Mouse (Mus musculus) monocyte, adult 2 months (primary cell): ENCODE results near the gene Dglucy.
"Not testable (repeated sequence)": the region's sequence is repeated elsewhere in the genome, so short reads cannot be mapped to it uniquely, and the experiment has no call there.

ENCODE experiments used
- DNase-seq, 2 experiments: peaks; one replicate each; pipeline ENCODE4 v3.0.0; 2022; ENCODE audit warnings: low spot score in 2 of 2, low read depth in 1 of 2

Dglucy gene

DNA sequence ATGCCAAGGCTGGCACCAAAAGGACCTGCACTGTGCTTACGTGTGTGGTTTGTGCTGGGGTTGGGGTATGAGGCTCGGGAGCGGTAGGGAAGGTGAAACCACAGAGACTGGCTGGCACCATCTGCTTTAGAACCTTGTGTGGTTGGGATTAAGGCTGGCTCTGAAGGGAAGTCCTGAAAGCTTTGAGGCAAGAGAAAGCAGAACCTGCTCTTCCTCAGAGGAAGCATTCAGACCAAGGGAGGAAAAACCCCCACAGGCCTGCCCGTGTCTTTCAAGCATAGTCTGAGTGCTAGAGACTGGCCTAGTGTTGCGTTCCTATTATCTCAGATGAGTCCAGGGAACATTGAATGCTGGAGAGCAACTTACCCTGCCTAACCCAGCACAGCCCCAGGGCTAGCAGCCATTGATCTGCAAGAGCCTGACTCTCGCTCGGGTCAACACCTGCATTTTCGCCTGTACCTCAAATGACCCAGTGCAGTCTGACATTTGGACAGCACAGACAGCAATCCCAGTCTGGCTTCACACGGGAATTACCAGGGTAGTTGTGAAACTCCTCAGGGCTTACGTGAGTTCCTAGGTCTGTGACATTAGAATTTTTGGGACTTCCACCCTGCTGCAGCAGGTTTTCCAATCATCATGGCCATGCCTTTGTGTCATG is 452 bp upstream of the Dglucy start:
- DNase-seq = peak; percentile 32 to 46

DNA sequence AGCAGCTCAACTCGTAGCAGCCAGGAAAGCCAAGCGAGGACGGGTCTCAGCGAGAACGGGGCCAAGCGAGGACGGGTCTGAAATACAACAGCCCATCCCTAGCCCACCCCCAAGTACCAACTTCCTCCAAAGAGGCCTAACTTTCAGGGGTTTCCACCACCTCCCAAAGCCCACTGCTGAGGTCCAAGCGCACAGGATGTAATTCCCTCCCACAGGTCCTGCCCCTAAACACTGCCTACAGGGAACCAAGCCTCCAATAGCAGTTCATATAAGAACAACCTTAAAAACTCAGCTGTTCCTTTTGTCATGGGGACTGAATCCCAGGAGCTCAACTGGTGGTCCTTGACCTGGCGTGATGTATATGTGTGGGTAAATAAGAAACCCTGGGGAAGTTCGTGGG is 1.6 kb downstream of the Dglucy start:
- no peak for DNase-seq

DNA sequence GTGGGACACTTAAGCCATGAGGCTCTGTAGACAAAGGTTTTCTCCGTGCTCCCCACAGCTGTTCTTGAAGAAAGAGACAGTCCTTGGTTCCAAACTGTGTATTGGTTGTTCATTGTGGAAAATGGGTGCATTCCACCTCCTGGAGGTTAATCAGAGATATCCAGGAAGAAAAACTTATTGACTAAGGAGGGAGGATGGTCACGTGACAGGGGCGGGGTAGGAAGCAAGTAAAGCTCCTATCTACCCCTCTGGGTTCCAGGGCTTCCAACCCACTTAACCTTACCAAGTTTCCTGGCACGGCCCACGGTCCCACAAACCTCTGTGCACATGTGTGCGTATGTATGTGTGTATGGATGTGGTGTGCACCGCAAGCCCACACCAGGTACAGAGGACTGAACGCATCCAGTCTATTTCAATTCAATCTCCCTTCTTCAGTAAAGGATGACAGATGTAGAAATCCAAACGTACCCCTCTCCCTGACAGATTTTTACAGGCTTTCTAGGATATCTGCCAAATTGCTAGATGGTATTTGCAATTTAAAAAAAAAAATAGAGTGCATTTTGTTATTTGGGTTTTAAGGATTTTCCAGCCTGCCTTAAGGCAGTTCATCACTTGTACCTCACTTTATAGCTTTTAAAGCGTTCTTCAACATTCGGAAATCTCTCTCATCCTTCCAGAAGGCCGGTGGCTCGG is 2.7 kb downstream of the Dglucy start:
- DNase-seq = no peak

DNA sequence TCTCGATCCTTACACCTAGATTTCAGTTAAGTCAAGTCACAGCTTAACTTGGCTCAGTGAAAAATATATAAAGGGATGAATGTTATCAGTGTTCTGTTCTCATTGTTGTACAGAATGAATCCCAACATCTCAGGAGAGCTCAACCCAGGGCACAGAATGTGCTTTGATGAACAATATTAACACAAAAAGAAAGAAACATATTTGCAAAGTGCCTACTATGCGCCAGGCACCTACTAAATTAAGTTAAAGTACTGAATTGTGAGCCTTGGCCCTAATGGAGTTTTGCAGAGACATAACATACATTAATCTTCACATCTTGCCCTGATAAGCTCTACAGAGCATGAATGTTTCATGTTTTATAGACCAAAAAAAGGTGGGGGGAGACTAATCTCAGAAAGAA is 5.3 kb downstream of the Dglucy start:
- DNase-seq = no peak

DNA sequence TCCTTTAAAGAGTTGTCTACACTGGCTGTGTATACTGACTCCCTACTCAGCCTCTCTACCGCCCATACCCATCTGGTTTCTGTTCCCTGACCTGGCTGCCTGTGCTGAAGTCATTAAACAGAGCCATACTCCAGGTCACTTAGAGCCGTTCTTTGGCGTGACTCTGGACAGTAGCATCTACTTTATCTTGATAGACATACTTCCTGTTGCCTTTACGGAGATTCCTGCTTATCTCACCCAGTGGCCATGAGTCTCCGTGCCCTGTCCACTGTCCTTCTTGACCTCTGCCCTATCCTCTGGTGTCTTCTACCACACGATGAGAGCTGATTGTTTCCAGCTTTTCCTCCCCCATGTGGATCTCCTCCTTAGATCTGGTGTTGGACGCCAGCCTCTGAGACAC is 6.5 kb downstream of the Dglucy start:
- no peak for DNase-seq

DNA sequence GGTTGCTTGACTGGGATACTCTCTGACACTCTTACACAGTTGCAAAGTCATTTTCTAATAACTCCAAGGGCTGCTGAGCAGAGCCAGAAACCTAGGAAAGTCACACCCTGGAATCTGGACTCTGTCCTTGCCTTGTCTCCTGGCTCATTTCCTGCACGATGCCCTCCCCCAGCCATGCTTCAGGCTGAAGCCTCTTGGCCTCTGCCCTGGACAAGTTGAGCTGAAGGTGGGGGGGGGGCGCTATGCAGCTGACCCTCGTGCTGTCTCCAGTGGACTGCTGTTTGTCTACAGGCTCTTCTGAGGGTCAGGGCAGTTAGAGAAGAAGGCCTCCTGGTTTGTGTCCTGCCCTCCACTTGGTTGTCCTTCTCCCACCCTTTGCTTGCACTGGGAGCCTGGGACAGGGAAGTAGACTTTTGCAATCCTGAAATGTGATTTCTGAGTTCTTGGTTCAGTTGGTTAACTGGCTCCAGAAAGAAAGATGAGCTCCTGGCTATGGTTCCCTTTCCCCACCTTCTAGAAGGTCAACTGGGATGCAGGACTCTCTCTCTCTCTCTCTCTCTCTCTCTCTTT is 11.2 kb downstream of the Dglucy start:
- no peak for DNase-seq

DNA sequence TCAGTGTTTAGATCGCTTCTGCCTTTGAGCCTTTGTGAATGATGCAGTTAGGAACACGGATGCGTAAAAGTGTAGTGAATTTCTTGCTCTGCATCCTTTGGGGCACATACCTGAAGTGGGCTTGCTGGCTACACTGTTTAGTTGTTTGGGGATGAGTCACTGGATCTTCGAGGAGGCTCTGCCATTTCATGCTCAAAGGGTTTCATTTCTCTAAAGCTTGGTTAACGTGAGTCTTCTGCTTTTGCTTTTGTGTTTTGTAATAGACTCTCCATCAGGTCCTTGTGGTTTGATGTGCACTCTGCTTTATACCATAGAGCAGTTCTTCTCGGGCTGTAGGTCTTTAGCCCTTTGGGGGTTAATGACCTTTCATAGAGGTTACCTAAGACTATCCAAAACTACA is 12.6 kb downstream of the Dglucy start:
- no peak for DNase-seq

DNA sequence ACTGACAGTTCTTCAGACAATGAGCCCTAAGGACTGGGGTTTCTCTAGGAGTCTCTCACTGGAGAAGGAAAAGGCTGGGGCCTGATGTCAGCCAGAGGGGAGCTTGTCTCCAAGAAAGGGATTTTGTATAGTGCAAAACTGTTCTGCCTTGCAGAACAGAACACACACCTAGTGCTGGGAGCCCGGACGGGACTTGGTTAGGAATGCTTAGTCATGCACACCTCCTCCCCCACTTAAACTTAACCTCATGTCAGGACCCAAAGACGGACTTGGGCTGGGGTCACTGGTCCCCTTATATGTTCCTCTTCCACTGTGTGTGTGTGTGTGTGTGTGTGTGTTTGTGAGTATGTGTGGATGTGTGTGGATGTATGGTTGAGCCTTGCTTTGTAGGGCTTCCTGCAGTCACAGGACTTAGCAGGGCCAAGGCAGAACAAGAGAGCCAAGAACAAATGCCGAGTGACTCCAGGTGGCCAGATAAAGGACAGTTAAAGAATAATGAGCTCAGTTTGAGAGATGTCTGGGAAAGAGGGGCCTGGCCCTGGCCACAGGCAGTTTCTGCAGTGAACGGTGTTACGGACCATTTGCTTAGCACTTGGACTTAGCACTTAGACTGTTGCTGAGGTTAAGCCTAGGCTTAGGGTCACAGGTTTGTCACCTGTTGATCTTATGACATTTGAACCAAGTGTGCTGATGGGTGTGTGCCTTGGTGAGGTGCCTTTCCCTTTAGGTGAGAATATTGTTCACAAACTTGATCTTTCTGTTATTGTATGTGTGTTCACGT is 15.8 kb downstream of the Dglucy start:
- no peak for DNase-seq

DNA sequence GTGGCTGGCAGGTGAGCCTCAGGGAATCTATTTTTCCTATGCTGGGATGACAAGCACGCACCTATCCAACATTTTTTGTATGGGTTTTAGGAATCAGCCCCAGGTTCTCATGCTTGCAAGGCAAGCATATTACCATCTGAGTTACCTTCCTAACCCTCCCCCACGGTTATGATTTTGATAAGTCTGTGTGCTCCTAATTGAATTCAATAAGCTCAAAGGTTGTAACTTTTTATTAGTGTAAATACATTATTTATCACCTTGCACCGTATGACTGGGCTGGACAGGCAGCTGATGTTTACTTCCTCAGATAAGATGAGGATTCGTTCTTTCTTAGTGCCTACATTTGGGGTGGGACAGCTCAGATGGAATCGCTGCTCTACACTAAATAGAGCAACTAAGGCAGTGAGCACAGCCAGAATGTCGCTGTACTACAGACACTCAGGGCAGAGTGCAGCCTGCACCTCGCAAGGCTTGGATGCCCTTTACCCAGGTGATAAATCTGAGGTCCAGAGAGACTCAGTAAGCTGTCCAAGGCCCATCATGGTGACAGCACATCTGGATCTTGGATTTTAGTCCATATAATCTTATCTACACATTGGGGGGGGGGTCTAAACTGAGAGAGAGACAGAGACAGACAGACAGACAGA is 16.7 kb downstream of the Dglucy start:
- no peak for DNase-seq

DNA sequence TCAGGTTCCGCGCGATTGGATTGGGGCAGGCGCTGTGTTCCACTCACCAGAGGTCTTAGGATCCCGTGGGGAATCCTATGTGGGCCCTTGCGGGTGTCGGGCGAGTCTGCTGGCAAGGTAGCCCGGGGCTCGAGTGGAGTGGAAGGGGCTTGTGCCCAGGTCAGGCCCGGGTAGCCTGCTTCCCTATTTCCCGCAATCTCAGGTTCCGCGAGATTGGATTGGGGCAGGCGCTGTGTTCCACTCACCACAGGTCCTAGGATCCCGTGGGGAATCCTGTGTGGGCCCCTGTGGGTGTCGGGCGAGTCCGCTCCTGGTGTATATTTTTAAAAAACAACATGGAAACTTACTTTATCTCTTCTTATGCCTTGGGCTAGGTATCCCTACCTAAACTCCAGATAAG is 24.5 kb downstream of the Dglucy start:
- DNase-seq = not testable (repeated sequence)

DNA sequence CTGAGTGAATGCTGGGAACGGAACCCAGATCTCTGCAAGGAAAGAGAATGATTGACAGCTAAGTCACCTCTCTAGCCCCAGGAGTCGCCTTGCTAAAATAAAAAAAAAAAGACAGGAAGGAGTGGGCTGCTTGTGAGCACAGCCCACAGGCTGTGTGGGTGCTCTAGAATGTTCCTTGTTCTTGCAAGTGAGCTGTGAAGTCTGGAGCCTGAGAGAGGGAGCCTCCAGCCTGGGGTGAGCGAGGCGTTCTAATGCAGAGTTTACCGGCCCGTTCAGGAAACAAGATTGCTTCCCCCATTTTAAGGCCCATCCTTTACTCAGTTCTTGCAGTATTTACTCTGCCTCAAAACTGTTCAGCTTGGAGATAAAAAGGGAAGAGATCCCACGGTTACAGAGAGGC is 28.4 kb downstream of the Dglucy start:
- no peak for DNase-seq

DNA sequence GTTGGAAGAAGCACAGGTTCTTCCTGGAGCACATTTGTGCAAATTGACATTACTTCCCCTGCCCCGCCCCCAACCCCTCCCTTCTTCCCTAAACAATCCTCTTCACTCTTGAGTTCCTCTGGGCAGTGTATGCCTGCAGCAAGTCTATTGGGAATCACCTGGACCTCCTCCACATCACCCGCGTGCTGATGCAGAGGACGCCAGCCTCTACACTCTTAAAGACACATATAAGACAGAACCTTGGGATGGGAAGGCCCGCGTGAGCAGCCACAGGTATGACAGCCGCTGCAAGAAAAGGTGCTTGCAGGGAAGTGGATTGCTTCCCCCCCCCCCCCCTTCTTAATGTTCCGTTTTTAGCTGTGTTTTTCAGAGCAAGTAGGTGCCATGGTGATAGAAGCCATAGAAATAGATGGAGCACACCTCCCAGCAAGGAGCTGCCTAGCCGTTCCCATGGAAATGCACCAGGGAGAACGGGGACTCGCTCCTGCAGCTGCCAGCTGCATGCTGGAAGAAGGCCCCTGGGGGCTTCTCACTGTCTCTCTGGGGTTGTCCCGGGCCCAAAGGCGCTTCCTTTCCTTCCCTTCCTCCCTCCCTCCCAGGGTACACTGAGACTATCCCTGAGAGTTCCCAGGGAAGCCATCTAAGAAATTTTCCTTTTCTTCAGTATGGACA is 29.9 kb downstream of the Dglucy start:
- no peak for DNase-seq

DNA sequence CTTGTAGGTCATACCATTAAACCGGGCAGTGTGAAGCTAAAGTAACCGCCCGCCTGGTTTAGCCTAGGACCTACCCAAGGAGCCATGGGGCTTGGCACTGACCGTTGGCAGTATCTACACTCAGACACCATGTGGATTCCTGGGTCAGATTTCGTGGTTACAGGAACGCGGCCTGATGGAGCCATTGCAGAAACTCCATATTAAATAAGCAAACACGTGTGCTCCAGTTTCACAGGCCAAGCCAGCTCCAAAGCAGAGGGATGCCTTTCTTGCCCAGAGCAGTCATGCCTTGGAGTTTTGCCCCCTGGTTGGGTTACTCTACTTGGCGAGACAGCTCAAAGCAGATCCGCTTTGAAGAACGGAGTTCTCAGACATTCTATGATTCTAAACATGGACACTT is 31.7 kb downstream of the Dglucy start:
- no peak for DNase-seq

DNA sequence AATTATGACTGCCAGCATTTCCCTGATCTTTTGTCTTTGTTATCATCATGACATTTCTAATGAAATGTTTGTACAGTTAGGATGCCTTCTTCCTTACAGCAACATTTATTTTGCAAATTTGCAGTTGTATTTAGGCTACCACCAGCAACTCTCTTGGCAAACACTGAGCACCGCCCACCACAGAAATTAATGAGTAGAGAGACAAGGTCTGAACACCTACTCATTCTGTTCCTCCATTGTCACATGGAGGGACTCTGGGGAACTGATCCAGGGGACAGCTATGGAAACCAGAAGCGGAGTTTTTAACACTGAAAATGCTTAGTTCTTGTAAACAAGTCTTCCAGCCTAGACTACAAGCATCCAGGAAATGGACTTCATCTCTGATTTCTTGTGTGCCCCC is 35.0 kb downstream of the Dglucy start:
- DNase-seq = no peak

DNA sequence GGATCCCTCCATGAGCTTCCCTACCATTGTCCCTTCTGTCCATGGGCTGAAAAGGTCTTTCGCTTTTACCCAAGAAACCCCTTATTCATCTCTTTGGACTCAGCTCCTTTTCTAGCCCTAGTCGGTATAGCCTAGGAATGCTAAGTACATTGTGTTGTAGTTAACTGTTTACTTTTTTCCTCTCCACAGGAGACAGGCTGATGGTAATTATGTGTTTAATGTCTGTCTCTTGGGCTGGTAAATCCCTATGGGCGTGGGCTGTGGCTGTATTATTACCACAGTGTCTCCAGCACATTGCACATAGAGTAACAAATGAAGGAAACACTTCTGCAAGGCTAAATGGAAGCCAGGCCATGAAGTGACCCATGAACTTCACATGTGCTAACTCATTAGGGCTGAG is 35.8 kb downstream of the Dglucy start:
- DNase-seq = no peak

DNA sequence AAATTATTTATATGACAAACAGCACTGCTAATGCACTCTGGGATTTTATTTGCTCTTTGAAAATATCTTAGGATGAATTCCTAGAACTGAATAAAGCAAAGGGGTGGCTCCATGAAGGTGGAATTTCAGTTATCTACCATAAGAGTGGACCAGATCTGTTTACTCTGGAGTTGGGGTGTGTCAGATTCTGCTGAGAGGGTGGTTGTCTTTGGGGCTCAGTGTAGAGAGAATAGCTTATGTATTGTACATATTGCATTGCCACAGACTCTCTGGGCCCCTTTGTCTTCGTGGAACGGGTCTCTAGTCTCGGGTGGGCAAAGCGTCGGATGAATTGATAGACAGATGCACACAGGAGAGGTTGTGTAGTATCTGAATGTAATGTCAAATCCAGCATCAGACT is 38.0 kb downstream of the Dglucy start:
- no peak for DNase-seq

DNA sequence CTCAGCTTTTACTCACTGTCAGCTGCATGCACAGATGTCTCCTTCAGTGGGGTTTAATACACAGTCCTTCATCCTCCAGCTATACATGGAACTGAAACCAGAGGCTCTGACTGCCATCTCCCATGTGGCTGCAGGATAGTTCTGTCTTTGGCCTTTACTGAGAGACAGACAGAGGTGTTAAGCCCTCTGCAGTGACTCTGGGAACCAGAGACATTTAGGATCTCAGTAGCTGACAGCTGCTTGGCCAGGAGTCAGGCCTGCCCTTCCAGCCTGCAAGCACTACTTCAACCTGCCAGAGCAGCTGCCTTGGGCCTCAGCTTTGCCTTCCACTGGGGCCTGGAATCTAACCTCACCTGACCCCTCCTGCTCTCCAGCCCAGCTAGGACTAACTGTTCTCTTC is 41.1 kb downstream of the Dglucy start:
- DNase-seq = no peak

DNA sequence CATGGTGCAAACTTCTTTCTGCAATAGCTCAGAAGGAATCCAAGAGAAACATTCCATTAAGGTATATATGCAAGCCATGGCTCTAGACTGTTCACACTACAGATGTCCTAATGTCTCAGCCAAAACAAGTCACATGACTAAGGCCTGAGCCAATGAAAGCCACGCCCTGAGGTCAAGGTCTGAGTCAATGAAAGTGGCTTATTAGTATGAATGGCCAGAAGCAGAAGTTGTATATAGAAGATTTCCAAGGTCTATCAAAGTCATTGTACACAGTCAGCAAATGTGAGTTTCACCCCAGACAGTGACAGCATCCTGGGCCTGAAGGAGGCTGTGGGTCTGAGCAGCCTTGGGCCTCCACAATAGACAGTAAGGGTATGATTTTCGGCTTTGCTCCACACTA is 52.2 kb downstream of the Dglucy start:
- no peak for DNase-seq

DNA sequence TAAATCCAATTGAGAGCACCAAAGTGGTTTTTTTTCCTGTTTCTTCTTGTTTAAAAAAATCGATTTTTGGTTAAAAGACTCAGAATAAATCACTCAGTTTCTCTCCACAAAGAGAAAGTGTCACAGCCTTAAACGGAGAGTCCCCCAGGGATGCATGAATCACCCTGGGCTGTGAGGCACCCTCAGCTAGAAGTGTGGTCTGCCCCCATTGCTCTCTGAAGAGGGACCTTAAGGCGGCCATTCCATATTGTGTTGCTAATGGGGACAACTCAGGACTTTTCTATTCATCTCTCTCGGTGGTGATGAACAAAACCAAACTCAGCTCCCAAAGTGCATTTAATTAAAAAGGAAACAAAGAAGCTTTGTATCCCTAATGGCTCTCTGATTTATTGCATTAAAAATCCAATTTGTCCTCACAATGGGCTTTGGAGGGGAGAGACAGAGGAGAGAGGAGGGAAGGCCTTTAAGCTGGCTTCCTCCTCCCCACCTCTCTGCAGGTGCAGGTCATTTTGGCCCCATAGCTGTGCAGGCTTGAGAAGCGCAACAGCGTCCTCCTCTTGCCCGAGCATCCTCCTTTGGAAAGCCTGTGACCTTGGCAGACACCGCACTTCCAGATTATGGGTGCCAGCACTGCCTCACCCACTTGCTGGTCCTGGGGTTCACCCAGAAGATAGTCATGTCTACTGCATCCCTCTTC is 52.9 kb downstream of the Dglucy start:
- DNase-seq = no peak

DNA sequence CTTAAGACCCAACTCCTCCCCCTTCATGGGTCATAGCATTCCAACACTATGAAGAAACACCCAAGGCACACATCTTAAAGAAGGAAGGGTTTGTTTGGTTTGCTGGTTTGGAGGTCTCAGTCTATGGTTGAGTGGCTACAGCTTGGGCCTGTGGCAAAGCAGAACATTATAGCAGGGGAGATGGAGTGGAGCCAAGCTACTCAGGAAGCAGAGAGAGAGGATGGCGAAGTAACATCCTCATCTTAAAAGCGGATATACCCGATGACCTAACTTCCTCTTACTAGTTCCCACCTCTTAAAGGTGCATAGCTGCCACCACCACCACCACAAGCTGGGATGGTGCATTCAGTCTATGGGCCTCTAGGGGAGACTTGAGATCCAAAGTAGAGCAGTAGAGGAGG is 58.4 kb downstream of the Dglucy start:
- peak in 1 of 2 experiments; percentile 30 for DNase-seq
